Mouse (Mus musculus) embryonic facial prominence, embryonic 10.5 days (tissue): ENCODE results near the gene Olfr1134. TPM values are rescaled to one million over a fixed set of nuclear protein-coding genes. Genes with fewer than 3 reads are reported as not detected.
"Not testable (repeated sequence)": the region's sequence is repeated elsewhere in the genome, so short reads cannot be mapped to it uniquely, and the experiment has no call there.

Experiments
- DNase-seq: peaks from one replicate; pipeline ENCODE4 v3.0.0-alpha.2; 2017; ENCODE audit warnings: low spot score
- H3K27ac ChIP-seq: fragments of 300-500 bp; sonication (generic); replicated peaks from 2 replicates; pipeline ENCODE4 v1.5.1; 2016; ENCODE audit warnings: mild to moderate bottlenecking
- H3K27me3 ChIP-seq: fragments of 300-500 bp; sonication (generic); replicated peaks from 2 replicates; pipeline ENCODE4 v1.6.1; 2016; ENCODE audit warnings: low read depth, mild to moderate bottlenecking; ENCODE audit not compliant: poor library complexity, severe bottlenecking
- H3K36me3 ChIP-seq: fragments of 300-500 bp; sonication (generic); replicated peaks from 2 replicates; pipeline ENCODE4 v1.6.1; 2016; ENCODE audit warnings: mild to moderate bottlenecking, moderate library complexity
- H3K4me1 ChIP-seq: fragments of 300-500 bp; sonication (generic); 2 replicates; pipeline ENCODE4 v1.6.1; 2016
- H3K4me3 ChIP-seq: fragments of 300-500 bp; sonication (generic); 2 replicates; pipeline ENCODE4 v1.5.1; 2016; ENCODE audit warnings: mild to moderate bottlenecking, moderate library complexity
- H3K9me3 ChIP-seq: fragments of 300-500 bp; sonication (generic); 2 replicates; pipeline ENCODE4 v1.6.1; 2016; ENCODE audit warnings: mild to moderate bottlenecking
- WGBS: fragments of 180-500 bp; shearing (Covaris S2); methylation state at CpG from one replicate; pipeline ENCODE4 v1.1.7; 2016; 5-methylcytosine and 5-hydroxymethylcytosine counted together
- polyA plus RNA-seq: library from polyadenylated mRNA; unstranded; fragments of >200 nt; fragmentation: Nextera tagmentation; extraction: Ambion mirVana; gene quantifications from 2 replicates; pipeline ENCODE4 v1.2.1, GENCODE M21; 2016

The Olfr1134 gene
- not detected in 2 replicates for polyA plus RNA-seq

- H3K36me3 ChIP-seq: no peaks in the 10 kb centered on the region
- H3K27ac ChIP-seq: no peak within 1 kb of the TSS
- WGBS: 93% methylated on average over 2 of the region's 2 CpGs
- H3K27me3 ChIP-seq: no peaks in the 10 kb centered on the region
- no peak for DNase-seq
- H3K4me3 ChIP-seq: no peak within 1 kb of the TSS
- no peaks in the 10 kb centered on the region for H3K9me3 ChIP-seq
- no peaks in the 10 kb centered on the region for H3K4me1 ChIP-seq
Observed at GRCm38 (mm10) chr2:87658360-87658759, at the start of gene Olfr1134. TSS of gene Olfr1134 (minus strand) at chr2:87658460.

- Histone ChIP-seq H3K27me3 (no peaks in the 10 kb centered on the region), H3K9me3 (no peaks in the 10 kb centered on the region), H3K36me3 (no peaks in the 10 kb centered on the region), H3K4me3 (no peak within 1 kb of the TSS), H3K27ac (no peak within 1 kb of the TSS), H3K4me1 (no peaks in the 10 kb centered on the region)
- no peak for DNase-seq
Observed at GRCm38 (mm10) chr2:87693847-87694246, 35.6 kb upstream of the Olfr1134 start, which contains the start of gene Olfr1136. TSS of gene Olfr1136 (minus strand) at chr2:87693947.

DNA sequence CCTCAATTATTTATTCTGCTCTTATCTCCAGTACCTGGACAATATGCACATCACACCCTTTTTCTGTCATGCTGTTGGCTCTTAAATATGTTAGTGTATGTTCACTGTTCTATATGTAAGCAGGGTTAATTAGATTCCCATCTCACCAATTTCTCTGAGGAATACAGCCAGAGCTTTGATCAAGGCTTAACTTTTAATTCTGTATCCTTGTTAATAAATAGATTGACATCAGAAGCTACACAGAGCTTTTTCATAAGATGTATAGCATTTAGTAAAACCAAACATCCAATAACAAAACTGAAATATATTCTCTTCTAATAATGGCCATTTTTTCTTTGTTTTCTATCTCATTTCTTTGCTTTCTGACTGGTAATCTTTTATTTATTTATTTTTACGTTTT, 15.3 kb upstream of the Olfr1134 start, which contains the start of gene Olfr1135:
Gene Olfr1135 (minus strand): TSS at position 101 of the 400 bp plus-strand sequence.
- Histone ChIP-seq H3K36me3 (no peaks in the 10 kb centered on the region), H3K27me3 (no peaks in the 10 kb centered on the region), H3K4me1 (no peaks in the 10 kb centered on the region), H3K9me3 (no peaks in the 10 kb centered on the region), H3K4me3 (no peak within 1 kb of the TSS), H3K27ac (no peak within 1 kb of the TSS)
- WGBS: 26% methylated on average over 1 of the region's 1 CpGs
- DNase-seq: no peak

GRCm38 (mm10) chr2:87647274-87647673, 11.0 kb downstream of the Olfr1134 start, which contains the start of gene Olfr1133:
TSS of gene Olfr1133 (minus strand) at chr2:87647374.
- no peaks in the 10 kb centered on the region for H3K4me1 ChIP-seq
- no peak within 1 kb of the TSS for H3K4me3 ChIP-seq
- H3K27ac ChIP-seq: no peak within 1 kb of the TSS
- no peaks in the 10 kb centered on the region for H3K9me3 ChIP-seq
- DNase-seq: no peak
- no peaks in the 10 kb centered on the region for H3K36me3 ChIP-seq
- no peaks in the 10 kb centered on the region for H3K27me3 ChIP-seq

GRCm38 (mm10) chr2:87642441-87642840, 15.8 kb downstream of the Olfr1134 start:
- H3K4me3 ChIP-seq: no peak overlapping the region
- no peaks in the 10 kb centered on the region for H3K9me3 ChIP-seq
- no peaks in the 10 kb centered on the region for H3K4me1 ChIP-seq
- H3K36me3 ChIP-seq: no peaks in the 10 kb centered on the region
- DNase-seq: no peak
- H3K27me3 ChIP-seq: no peaks in the 10 kb centered on the region
- H3K27ac ChIP-seq: no peak overlapping the region

GRCm38 (mm10) chr2:87637435-87637834, 20.8 kb downstream of the Olfr1134 start, which contains the start of gene Olfr1132:
TSS of gene Olfr1132 (minus strand) at chr2:87637535.
- no peak for DNase-seq
- Histone ChIP-seq H3K27me3 (no peaks in the 10 kb centered on the region), H3K4me1 (no peaks in the 10 kb centered on the region)

DNA sequence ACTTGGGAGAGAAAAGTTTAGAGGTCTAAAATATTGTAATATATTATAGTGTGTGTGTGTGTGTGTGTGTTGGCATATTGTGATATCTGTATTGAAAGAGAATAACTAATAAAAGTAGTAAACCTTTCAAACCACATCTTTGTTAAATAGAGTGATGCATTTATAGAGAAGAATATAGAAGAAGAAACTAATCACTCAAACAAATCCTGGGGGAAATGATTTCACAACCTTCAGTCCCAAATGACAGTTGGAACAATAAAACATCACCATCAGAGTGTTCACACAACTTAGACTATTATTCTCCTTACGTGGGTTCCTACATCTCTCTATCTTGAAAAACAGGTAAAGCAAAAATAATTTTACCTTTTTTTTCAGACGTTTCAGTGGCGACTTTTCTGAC, 31.5 kb downstream of the Olfr1134 start, which contains the start of gene Olfr1131:
Gene Olfr1131 (plus strand): TSS at position 301 of the 400 bp plus-strand sequence.
- WGBS: 66% methylated on average over 3 of the region's 3 CpGs
- no peak within 1 kb of the TSS for H3K4me3 ChIP-seq
- no peak for DNase-seq
- H3K27ac ChIP-seq: no peak within 1 kb of the TSS
- no peaks in the 10 kb centered on the region for H3K4me1 ChIP-seq
- H3K9me3 ChIP-seq: no peaks in the 10 kb centered on the region
- H3K36me3 ChIP-seq: no peaks in the 10 kb centered on the region
- H3K27me3 ChIP-seq: no peaks in the 10 kb centered on the region

More at GRCm38 (mm10) chr2:87637435-87637834, 20.8 kb downstream of the Olfr1134 start, which contains the start of gene Olfr1132:
- Histone ChIP-seq H3K4me3 (no peak within 1 kb of the TSS), H3K9me3 (no peaks in the 10 kb centered on the region), H3K27ac (no peak within 1 kb of the TSS), H3K36me3 (no peaks in the 10 kb centered on the region)

DNA sequence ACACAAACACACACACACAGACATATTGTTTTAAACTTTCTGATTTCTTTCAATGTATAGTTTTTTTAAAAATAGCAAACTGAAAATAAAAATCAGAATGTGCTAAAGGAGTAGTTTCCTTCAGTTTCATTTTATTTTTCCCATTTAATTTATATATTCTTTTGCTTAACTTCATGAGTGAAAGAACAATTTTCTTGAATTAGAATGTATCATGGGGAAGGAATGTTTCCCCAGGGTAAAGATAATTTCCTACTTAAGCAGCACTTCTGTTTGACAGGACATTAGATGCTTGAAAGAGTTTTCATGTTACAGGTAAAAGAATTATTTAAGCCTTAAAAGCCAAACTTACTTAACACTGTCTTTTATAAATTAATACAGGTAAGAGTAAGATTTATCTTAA, 52.3 kb downstream of the Olfr1134 start, which contains the start of gene Olfr1130:
Gene Olfr1130 (plus strand): TSS at position 301 of the 400 bp plus-strand sequence.
- H3K4me3 ChIP-seq, H3K36me3 ChIP-seq, H3K27ac ChIP-seq, H3K9me3 ChIP-seq, H3K4me1 ChIP-seq, DNase-seq, H3K27me3 ChIP-seq: not testable (repeated sequence)

Other genes starting within 250 kb of the Olfr1134 start
- gene Olfr1123, start 241.8 kb downstream of the Olfr1134 start, polyA plus RNA-seq: not detected in 2 replicates
- 0.06 and 0.14 TPM in 2 replicates for gene Olfr1124, start 228.2 kb downstream of the Olfr1134 start, polyA plus RNA-seq
- not detected in 2 replicates for gene Olfr1126, start 204.5 kb downstream of the Olfr1134 start, polyA plus RNA-seq
- not detected in 2 replicates for gene Pramel7, start 161.4 kb downstream of the Olfr1134 start, polyA plus RNA-seq
- not detected in 2 replicates for gene Pramel6, start 151.9 kb downstream of the Olfr1134 start, polyA plus RNA-seq
- gene Olfr153, start 126.7 kb downstream of the Olfr1134 start, polyA plus RNA-seq: not detected in 2 replicates
- gene Olfr1128, start 112.9 kb downstream of the Olfr1134 start, polyA plus RNA-seq: not detected in 2 replicates
- gene Olfr1129, start 84.6 kb downstream of the Olfr1134 start, polyA plus RNA-seq: not detected in 2 replicates
- gene Olfr1130, start 52.2 kb downstream of the Olfr1134 start, polyA plus RNA-seq: not detected in 2 replicates
- gene Olfr1131, start 31.4 kb downstream of the Olfr1134 start, polyA plus RNA-seq: not detected in 2 replicates
- not detected in 2 replicates for gene Olfr1132, start 20.9 kb downstream of the Olfr1134 start, polyA plus RNA-seq
- not detected in 2 replicates for gene Olfr1133, start 11.1 kb downstream of the Olfr1134 start, polyA plus RNA-seq
- not detected in 2 replicates for gene Olfr1135, start 15.2 kb upstream of the Olfr1134 start, polyA plus RNA-seq
- not detected in 2 replicates for gene Olfr1136, start 35.5 kb upstream of the Olfr1134 start, polyA plus RNA-seq
- not detected in 2 replicates for gene Olfr1137, start 54.7 kb upstream of the Olfr1134 start, polyA plus RNA-seq
- not detected in 2 replicates for gene Olfr1138, start 81.5 kb upstream of the Olfr1134 start, polyA plus RNA-seq
- not detected in 2 replicates for gene Olfr1140, start 85.3 kb upstream of the Olfr1134 start, polyA plus RNA-seq
- not detected in 2 replicates for gene Olfr1141, start 95.5 kb upstream of the Olfr1134 start, polyA plus RNA-seq
- not detected in 2 replicates for gene Olfr152, start 121.0 kb upstream of the Olfr1134 start, polyA plus RNA-seq
- not detected in 2 replicates for gene Olfr1143, start 142.1 kb upstream of the Olfr1134 start, polyA plus RNA-seq
- not detected in 2 replicates for gene Olfr1145, start 151.4 kb upstream of the Olfr1134 start, polyA plus RNA-seq
- not detected in 2 replicates for gene Olfr1148, start 172.1 kb upstream of the Olfr1134 start, polyA plus RNA-seq
- not detected in 2 replicates for gene Olfr1150-ps1, start 185.5 kb upstream of the Olfr1134 start, polyA plus RNA-seq
- not detected in 2 replicates for gene Olfr1151, start 197.4 kb upstream of the Olfr1134 start, polyA plus RNA-seq
- not detected in 2 replicates for gene Olfr1152, start 208.0 kb upstream of the Olfr1134 start, polyA plus RNA-seq
- not detected in 2 replicates for gene Olfr1153, start 236.5 kb upstream of the Olfr1134 start, polyA plus RNA-seq
- gene Olfr1154, start 246.7 kb upstream of the Olfr1134 start, polyA plus RNA-seq: not detected in 2 replicates